Mouse (Mus musculus): ENCODE measurements at regions not wholly inside any gene's neighbourhood (a gene's known extent, or its start where the extent isn't known, plus 50 kb on each side); places are given as distances from the start of the nearest gene placed in this dataset.

DNA sequence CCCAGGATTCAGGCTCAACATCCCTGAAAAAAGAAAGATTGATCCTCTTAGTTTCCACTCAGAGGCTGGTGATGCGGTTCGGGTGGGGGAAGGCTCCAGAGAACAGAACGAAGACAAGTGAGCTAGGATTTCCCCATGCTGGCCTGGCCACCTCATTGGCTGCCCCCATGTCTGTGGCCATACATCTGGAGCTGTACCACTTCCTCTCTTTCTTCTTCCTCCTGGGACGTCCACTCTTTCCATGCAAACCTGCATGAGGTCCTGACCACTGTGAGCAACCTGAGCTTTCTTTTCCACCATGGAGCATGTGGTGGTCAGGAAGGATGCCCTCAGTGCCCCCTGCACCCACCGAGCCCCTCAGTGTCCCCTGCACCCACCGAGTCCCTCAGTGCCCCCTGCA is 288.8 kb downstream of the Irs2 start:
- H3K4me3 ChIP-seq (ENCODE audit: insufficient read depth in 1 of 2, low read depth in 2 of 2, low read length in 2 of 2) = no peak overlapping the region
- H3K4me2 ChIP-seq (ENCODE audit: low read depth) = no peak overlapping the region
- H3K9me3 ChIP-seq (ENCODE audit: control insufficient read depth, low read length) = no peaks in the 10 kb centered on the region
- 41% methylated on average over 6 of the region's 6 CpGs for WGBS (ENCODE audit: insufficient replicate concordance)
- H3K27me3 ChIP-seq (ENCODE audit: control insufficient read depth, insufficient read depth, low read length) = no peaks in the 10 kb centered on the region
- TF ChIP-seq EP300 (IDR thresholded peaks at IDR 0.05; ENCODE audit: low read depth) = no peak
- no peak for TF ChIP-seq CTCF (IDR thresholded peaks at IDR 0.05; ENCODE audit: low read depth)
- no peak for DNase-seq (ENCODE audit: low read depth in 3 of 3, low spot score in 3 of 3)
- no peak for ATAC-seq (ENCODE audit: insufficient read depth)
- no peaks in the 10 kb centered on the region for H3K4me1 ChIP-seq (replicated peaks; ENCODE audit: control insufficient read depth in 2 of 2, insufficient read depth in 2 of 2, low read length in 1 of 2)
- H3K9ac ChIP-seq (replicated peaks) = no peak overlapping the region
- no peak overlapping the region for H3K27ac ChIP-seq
- no peaks in the 10 kb centered on the region for H3K36me3 ChIP-seq (replicated peaks; ENCODE audit: control insufficient read depth, insufficient read depth, low read depth)

DNA sequence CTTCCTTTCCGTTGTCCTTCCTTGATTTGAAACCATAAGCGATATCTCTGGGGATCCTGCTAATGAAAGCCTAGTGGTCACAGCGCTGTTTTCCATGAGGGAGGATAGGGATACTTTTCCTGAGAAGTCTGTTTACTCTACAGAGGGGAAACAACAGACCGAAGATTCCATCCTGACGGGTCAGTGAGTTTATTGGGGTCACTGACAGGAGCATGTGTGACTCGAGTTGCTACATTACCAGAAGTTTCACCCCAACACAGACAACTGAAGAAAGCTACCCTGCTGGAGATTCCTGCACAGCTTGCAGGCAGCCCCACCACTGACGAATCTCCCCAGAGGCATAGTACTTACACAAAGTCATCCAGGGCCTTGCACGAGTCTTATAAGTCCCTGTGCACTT is 291.0 kb downstream of the Irs2 start:
- H3K4me3 ChIP-seq (ENCODE audit: insufficient read depth in 1 of 2, low read depth in 2 of 2, low read length in 2 of 2) = no peak overlapping the region
- no peak overlapping the region for H3K9ac ChIP-seq (replicated peaks)
- no peak overlapping the region for H3K27ac ChIP-seq
- TF ChIP-seq CTCF (IDR thresholded peaks at IDR 0.05; ENCODE audit: low read depth) (no peak), EP300 (IDR thresholded peaks at IDR 0.05; ENCODE audit: low read depth) (no peak)
- ATAC-seq (ENCODE audit: insufficient read depth) = no peak
- H3K4me1 ChIP-seq (replicated peaks; ENCODE audit: control insufficient read depth in 2 of 2, insufficient read depth in 2 of 2, low read length in 1 of 2) = no peaks in the 10 kb centered on the region
- H3K36me3 ChIP-seq (replicated peaks; ENCODE audit: control insufficient read depth, insufficient read depth, low read depth) = no peaks in the 10 kb centered on the region
- DNase-seq (ENCODE audit: low read depth in 3 of 3, low spot score in 3 of 3) = no peak
- H3K9me3 ChIP-seq (ENCODE audit: control insufficient read depth, low read length) = no peaks in the 10 kb centered on the region
- H3K4me2 ChIP-seq (ENCODE audit: low read depth) = no peak overlapping the region
- H3K27me3 ChIP-seq (ENCODE audit: control insufficient read depth, insufficient read depth, low read length) = no peaks in the 10 kb centered on the region
- 50% methylated on average over 8 of the region's 8 CpGs for WGBS (ENCODE audit: insufficient replicate concordance)

DNA sequence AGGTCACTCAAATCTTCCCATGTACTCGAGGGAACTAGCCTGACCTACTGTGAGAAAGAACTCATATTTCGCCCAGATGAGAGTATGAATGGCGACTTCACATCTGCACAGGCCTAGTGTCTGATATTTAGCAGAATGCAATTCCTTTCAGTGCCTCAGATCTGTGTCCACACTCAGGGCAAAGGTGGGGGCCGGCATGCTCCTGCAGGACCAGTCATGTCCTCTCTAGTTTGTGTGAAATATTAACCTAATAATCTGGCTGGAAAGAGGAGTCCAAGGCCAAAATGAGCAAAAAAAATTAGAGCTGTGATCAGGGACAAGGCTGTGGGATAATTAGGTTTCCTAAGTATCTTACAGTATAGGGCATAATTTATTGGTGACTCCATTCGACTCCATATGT is 292.1 kb downstream of the Irs2 start:
- H3K9ac ChIP-seq (replicated peaks) = no peak overlapping the region
- no peak for DNase-seq (ENCODE audit: low read depth in 3 of 3, low spot score in 3 of 3)
- H3K4me1 ChIP-seq (replicated peaks; ENCODE audit: control insufficient read depth in 2 of 2, insufficient read depth in 2 of 2, low read length in 1 of 2) = no peaks in the 10 kb centered on the region
- no peak overlapping the region for H3K27ac ChIP-seq
- H3K9me3 ChIP-seq (ENCODE audit: control insufficient read depth, low read length) = no peaks in the 10 kb centered on the region
- ATAC-seq (ENCODE audit: insufficient read depth) = no peak
- H3K4me2 ChIP-seq (ENCODE audit: low read depth) = no peak overlapping the region
- H3K36me3 ChIP-seq (replicated peaks; ENCODE audit: control insufficient read depth, insufficient read depth, low read depth) = no peaks in the 10 kb centered on the region
- WGBS (ENCODE audit: insufficient replicate concordance) = 52% methylated on average over 5 of the region's 5 CpGs
- no peaks in the 10 kb centered on the region for H3K27me3 ChIP-seq (ENCODE audit: control insufficient read depth, insufficient read depth, low read length)
- no peak for TF ChIP-seq CTCF (IDR thresholded peaks at IDR 0.05; ENCODE audit: low read depth)
- no peak for TF ChIP-seq EP300 (IDR thresholded peaks at IDR 0.05; ENCODE audit: low read depth)
- no peak overlapping the region for H3K4me3 ChIP-seq (ENCODE audit: insufficient read depth in 1 of 2, low read depth in 2 of 2, low read length in 2 of 2)

DNA sequence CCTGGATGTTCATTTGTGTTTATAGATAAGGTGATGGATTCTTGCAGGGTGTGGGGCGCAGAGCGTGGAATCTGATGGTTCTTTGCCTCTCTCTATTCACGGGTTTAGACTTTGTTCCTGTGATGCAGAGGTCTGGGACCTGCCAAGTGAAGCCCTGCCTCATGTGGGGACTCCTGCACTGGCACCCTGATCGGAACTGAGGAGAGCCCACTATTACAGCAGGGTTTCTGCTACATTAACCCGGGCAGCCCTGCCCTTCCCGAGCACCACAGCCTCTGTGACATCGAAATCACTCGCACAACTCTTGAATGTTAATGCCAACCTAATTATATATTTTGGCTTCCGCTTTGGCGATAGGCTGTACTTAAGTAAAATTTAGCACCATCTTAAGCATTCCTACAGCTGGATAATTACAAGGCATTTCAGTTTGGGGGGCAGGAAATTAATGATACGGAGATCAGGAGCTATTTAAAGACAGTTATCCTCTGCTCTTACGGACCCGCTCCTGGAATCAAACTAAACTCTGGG is 294.7 kb downstream of the Irs2 start:
- Histone ChIP-seq H3K9me3 (ENCODE audit: control insufficient read depth, low read length) (no peaks in the 10 kb centered on the region), H3K4me3 (ENCODE audit: insufficient read depth in 1 of 2, low read depth in 2 of 2, low read length in 2 of 2) (no peak overlapping the region), H3K4me1 (replicated peaks; ENCODE audit: control insufficient read depth in 2 of 2, insufficient read depth in 2 of 2, low read length in 1 of 2) (no peaks in the 10 kb centered on the region), H3K27ac (no peak overlapping the region), H3K4me2 (ENCODE audit: low read depth) (no peak overlapping the region), H3K27me3 (ENCODE audit: control insufficient read depth, insufficient read depth, low read length) (no peaks in the 10 kb centered on the region), H3K36me3 (replicated peaks; ENCODE audit: control insufficient read depth, insufficient read depth, low read depth) (no peaks in the 10 kb centered on the region), H3K9ac (replicated peaks) (no peak overlapping the region)
- 64% methylated on average over 13 of the region's 13 CpGs for WGBS (ENCODE audit: insufficient replicate concordance)
- TF ChIP-seq CTCF (IDR thresholded peaks at IDR 0.05; ENCODE audit: low read depth) = no peak
- no peak for DNase-seq (ENCODE audit: low read depth in 3 of 3, low spot score in 3 of 3)
- no peak for ATAC-seq (ENCODE audit: insufficient read depth)

DNA sequence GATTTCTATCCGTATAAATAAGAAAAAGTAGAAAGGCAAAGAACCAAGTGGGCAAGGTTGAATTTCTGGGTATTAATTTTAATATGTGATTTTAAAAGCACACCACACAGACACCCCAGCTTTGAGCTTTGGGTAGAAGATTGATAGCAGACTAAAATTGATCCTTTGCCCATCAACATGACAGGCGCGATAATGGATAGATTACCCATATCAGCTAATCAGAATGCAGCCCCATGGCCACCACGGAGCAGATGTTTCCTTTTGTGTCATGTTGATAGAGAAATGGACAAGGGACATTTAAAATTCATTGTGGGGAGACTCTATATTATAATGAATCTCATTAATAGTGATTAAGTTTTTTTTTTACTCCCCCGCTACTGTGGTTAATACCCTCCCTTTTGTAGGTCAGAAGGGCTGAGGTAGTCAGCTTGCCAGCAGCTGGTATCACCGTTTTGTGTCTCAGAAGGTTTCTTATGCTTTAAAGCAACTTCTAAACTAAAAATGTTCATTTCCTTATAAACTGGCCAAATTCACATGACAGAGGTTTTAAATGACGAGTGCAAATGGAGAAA is 296.1 kb downstream of the Irs2 start:
- Histone ChIP-seq H3K4me3 (ENCODE audit: insufficient read depth in 1 of 2, low read depth in 2 of 2, low read length in 2 of 2) (no peak overlapping the region), H3K4me2 (ENCODE audit: low read depth) (no peak overlapping the region), H3K4me1 (replicated peaks; ENCODE audit: control insufficient read depth in 2 of 2, insufficient read depth in 2 of 2, low read length in 1 of 2) (no peaks in the 10 kb centered on the region), H3K9me3 (ENCODE audit: control insufficient read depth, low read length) (no peaks in the 10 kb centered on the region), H3K9ac (replicated peaks) (no peak overlapping the region), H3K27ac (no peak overlapping the region), H3K36me3 (replicated peaks; ENCODE audit: control insufficient read depth, insufficient read depth, low read depth) (no peaks in the 10 kb centered on the region), H3K27me3 (ENCODE audit: control insufficient read depth, insufficient read depth, low read length) (no peaks in the 10 kb centered on the region)
- no peak for TF ChIP-seq CTCF (IDR thresholded peaks at IDR 0.05; ENCODE audit: low read depth)
- no peak for TF ChIP-seq EP300 (IDR thresholded peaks at IDR 0.05; ENCODE audit: low read depth)
- no peak for ATAC-seq (ENCODE audit: insufficient read depth)
- 67% methylated on average over 7 of the region's 7 CpGs for WGBS (ENCODE audit: insufficient replicate concordance)
- no peak for DNase-seq (ENCODE audit: low read depth in 3 of 3, low spot score in 3 of 3)
